Mouse (Mus musculus): Measurements from ENCODE around the gene Slc30a1. TPM values are rescaled to one million over a fixed set of nuclear protein-coding genes. Genes with fewer than 3 reads are reported as not detected.

The Slc30a1 gene
- polyA plus RNA-seq, 1 experiment from 2014 or later = 2.0 TPM

- no peaks in the 10 kb centered on the region for H3K4me1 ChIP-seq (ENCODE audit: control insufficient read depth, insufficient read depth, low read length)
- no peak overlapping the region for H3K4me2 ChIP-seq (replicated peaks; ENCODE audit: low read depth, low read length)
- no peak for ATAC-seq (ENCODE audit: low FRiP score, low TSS enrichment)
- 87% methylated on average over 3 of the region's 3 CpGs for WGBS
- H3K27me3 ChIP-seq (ENCODE audit: control insufficient read depth, insufficient read depth, low read length) = no peaks in the 10 kb centered on the region
- H3K4me3 ChIP-seq (ENCODE audit: low read length) = no peak overlapping the region
- H3K9me3 ChIP-seq (ENCODE audit: control insufficient read depth, low read length) = no peaks in the 10 kb centered on the region
- H3K9ac ChIP-seq (ENCODE audit: low read depth, low read length) = no peak overlapping the region
- H3K36me3 ChIP-seq (ENCODE audit: control insufficient read depth, insufficient read depth, low read length) = no peaks in the 10 kb centered on the region
- H3K27ac ChIP-seq (ENCODE audit: low read depth, low read length) = no peak overlapping the region
Measured at GRCm38 (mm10) chr1:191957321-191957720, 50.8 kb downstream of the Slc30a1 start.

- Histone ChIP-seq H3K4me2 (replicated peaks; ENCODE audit: low read depth, low read length) (no peak overlapping the region), H3K27me3 (ENCODE audit: control insufficient read depth, insufficient read depth, low read length) (no peaks in the 10 kb centered on the region), H3K4me3 (ENCODE audit: low read length) (no peak overlapping the region), H3K36me3 (ENCODE audit: control insufficient read depth, insufficient read depth, low read length) (no peaks in the 10 kb centered on the region), H3K9ac (ENCODE audit: low read depth, low read length) (no peak overlapping the region), H3K4me1 (ENCODE audit: control insufficient read depth, insufficient read depth, low read length) (0 out of 2 replicates have a peak, but pooled peaks cover 6% of the 10 kb centered on the region), H3K27ac (ENCODE audit: low read depth, low read length) (no peak overlapping the region), H3K9me3 (ENCODE audit: control insufficient read depth, low read length) (no peaks in the 10 kb centered on the region)
- ATAC-seq (ENCODE audit: low FRiP score, low TSS enrichment) = no peak
- WGBS = 57% methylated on average over 2 of the region's 2 CpGs
Measured at GRCm38 (mm10) chr1:191960946-191961345, 54.4 kb downstream of the Slc30a1 start.

Other genes with a start within 250 kb of the Slc30a1 start
- gene Lpgat1, start 188.9 kb upstream of the Slc30a1 start, polyA plus RNA-seq (2014; fragmentation: Nextera tagmentation; extraction: Ambion mirVana) = 23.8 and 30.4 TPM in 2 replicates
- 26.3 and 45.5 TPM in 2 replicates for gene Nek2, start 85.3 kb upstream of the Slc30a1 start, polyA plus RNA-seq (2014; fragmentation: Nextera tagmentation; extraction: Ambion mirVana)
- gene Rd3, start 70.6 kb downstream of the Slc30a1 start, polyA plus RNA-seq (2014; fragmentation: Nextera tagmentation; extraction: Ambion mirVana) = 0.20 and 0.27 TPM in 2 replicates
- 14.7 and 15.5 TPM in 2 replicates for gene Traf5, start 185.8 kb downstream of the Slc30a1 start, polyA plus RNA-seq (2014; fragmentation: Nextera tagmentation; extraction: Ambion mirVana)
- gene Rcor3, start 231.3 kb downstream of the Slc30a1 start, polyA plus RNA-seq (2014; fragmentation: Nextera tagmentation; extraction: Ambion mirVana) = 23.3 and 25.1 TPM in 2 replicates

Data from kidney, embryonic 14.5 days (tissue).